Mouse (Mus musculus) liver, embryonic 16.5 days (tissue): Measurements from ENCODE around the gene Plekhg6. TPM values are rescaled to one million over a fixed set of nuclear protein-coding genes. Genes with fewer than 3 reads are reported as not detected.

Source experiments
- ATAC-seq: fragments of 200-750 bp; cut with Nextera tagmentation; 2 replicates; pipeline ENCODE4 v1.8.0; 2017; ENCODE audit warnings: low read depth, mild to moderate bottlenecking, moderate number of reproducible peaks, moderate library complexity
- H3K27ac ChIP-seq: fragments of 300-500 bp; sonication (generic); 2 replicates; pipeline ENCODE4 v1.5.1; 2014; ENCODE audit warnings: mild to moderate bottlenecking, low read length
- H3K27me3 ChIP-seq: fragments of 300-500 bp; sonication (generic); 2 replicates; pipeline ENCODE4 v1.6.1; 2014; ENCODE audit warnings: low read depth, low read length, mixed read lengths; ENCODE audit not compliant: control insufficient read depth, insufficient read depth
- H3K36me3 ChIP-seq: fragments of 300-500 bp; sonication (generic); 2 replicates; pipeline ENCODE4 v1.6.1; 2014; ENCODE audit warnings: mild to moderate bottlenecking; ENCODE audit not compliant: control insufficient read depth, insufficient read depth
- H3K4me1 ChIP-seq: fragments of 300-500 bp; sonication (generic); 2 replicates; pipeline ENCODE4 v1.6.1; 2014; ENCODE audit warnings: low read depth, low read length, mixed read lengths; ENCODE audit not compliant: control insufficient read depth
- H3K4me2 ChIP-seq: fragments of 300-500 bp; sonication (generic); 2 replicates; pipeline ENCODE4 v1.6.1; 2014; ENCODE audit warnings: low read depth, low read length, mixed read lengths
- H3K4me3 ChIP-seq: fragments of 300-500 bp; sonication (generic); 2 replicates; pipeline ENCODE4 v1.5.1; 2014; ENCODE audit warnings: low read depth, mild to moderate bottlenecking, low read length
- H3K9ac ChIP-seq: fragments of 300-500 bp; sonication (generic); 2 replicates; pipeline ENCODE4 v1.6.1; 2014; ENCODE audit warnings: low read depth, low read length
- H3K9me3 ChIP-seq: fragments of 300-500 bp; sonication (generic); replicated peaks from 2 replicates; pipeline ENCODE4 v1.6.1; 2016; ENCODE audit warnings: low read length; ENCODE audit not compliant: control insufficient read depth
- WGBS: fragments of 180-500 bp; shearing (Covaris S2); extraction: QIAGEN DNeasy Blood & Tissue Kit; methylation state at CpG from one replicate; pipeline ENCODE4 v1.1.7; 2014; ENCODE audit not compliant: insufficient replicate concordance; 5-methylcytosine and 5-hydroxymethylcytosine counted together
- polyA plus RNA-seq: library from polyadenylated mRNA; unstranded; fragments of >200 nt; fragmentation: Nextera tagmentation; extraction: Ambion mirVana; gene quantifications from 2 replicates; pipeline ENCODE4 v1.2.1, GENCODE M21; 2015

The Plekhg6 gene
- polyA plus RNA-seq, 1 experiment from 2014 or later = 0.86 TPM

DNA sequence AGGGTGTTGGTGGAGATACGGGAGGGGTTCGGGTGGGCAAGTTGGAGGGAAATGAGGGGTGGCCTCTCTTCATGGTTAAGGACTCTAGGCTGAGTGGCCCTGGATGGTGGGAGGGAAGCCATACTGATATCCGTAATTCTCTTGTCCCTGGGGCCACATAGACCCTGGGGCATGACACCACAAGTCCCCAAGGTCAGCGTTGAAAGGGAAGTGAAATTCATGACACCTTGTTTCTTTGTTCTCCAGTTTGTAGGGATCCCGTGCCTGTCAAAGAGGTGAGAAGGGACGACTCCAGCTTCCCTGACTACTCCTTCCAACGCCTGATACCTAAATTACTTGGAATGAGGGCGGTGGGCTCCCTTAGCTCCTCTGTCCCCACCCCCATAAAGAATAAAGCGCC, 19.7 kb downstream of the Plekhg6 start:
- 75% methylated on average over 9 of the region's 9 CpGs for WGBS
- no peak overlapping the region for H3K4me2 ChIP-seq
- no peak for ATAC-seq
- H3K27me3 ChIP-seq = no peaks in the 10 kb centered on the region
- no peak overlapping the region for H3K9ac ChIP-seq
- H3K27ac ChIP-seq = no peak overlapping the region
- no peak overlapping the region for H3K4me3 ChIP-seq
- H3K9me3 ChIP-seq = no peaks in the 10 kb centered on the region
- peaks cover 11% of the 10 kb centered on the region for H3K4me1 ChIP-seq
- peaks cover 13% of the 10 kb centered on the region for H3K36me3 ChIP-seq

DNA sequence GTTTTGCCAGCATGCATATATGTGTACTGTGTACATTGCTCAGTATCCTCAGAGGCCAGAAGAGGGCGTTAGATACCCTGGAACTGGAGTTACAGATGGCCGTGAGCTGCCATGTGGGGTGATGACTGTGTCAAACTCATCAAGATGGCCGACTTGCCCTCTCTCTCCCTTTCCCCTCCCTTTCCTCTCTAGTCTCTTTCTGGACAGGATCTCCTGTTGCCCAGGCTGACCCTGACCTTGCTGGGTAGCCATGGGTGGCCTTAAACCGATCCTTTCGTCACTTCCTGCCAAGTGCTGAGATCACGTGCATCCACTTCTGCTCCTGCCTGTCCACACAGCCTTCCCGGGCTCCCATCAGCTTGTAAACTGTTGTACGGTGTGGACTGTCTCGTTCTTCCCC, 20.6 kb downstream of the Plekhg6 start:
- peaks cover 19% of the 10 kb centered on the region for H3K4me1 ChIP-seq
- WGBS = 43% methylated on average over 9 of the region's 9 CpGs
- no peak overlapping the region for H3K4me2 ChIP-seq
- no peak for ATAC-seq
- H3K36me3 ChIP-seq = peaks cover 13% of the 10 kb centered on the region
- H3K9ac ChIP-seq = no peak overlapping the region
- no peak overlapping the region for H3K27ac ChIP-seq
- H3K4me3 ChIP-seq = no peak overlapping the region
- H3K9me3 ChIP-seq = no peaks in the 10 kb centered on the region
- H3K27me3 ChIP-seq = no peaks in the 10 kb centered on the region

GRCm38 (mm10) chr6:125357334-125357733, 23.3 kb downstream of the Plekhg6 start:
- 72% methylated on average over 15 of the region's 15 CpGs for WGBS
- H3K27me3 ChIP-seq = no peaks in the 10 kb centered on the region
- H3K4me2 ChIP-seq = no peak overlapping the region
- no peak overlapping the region for H3K27ac ChIP-seq
- H3K9ac ChIP-seq = no peak overlapping the region
- peaks cover 13% of the 10 kb centered on the region for H3K36me3 ChIP-seq
- no peaks in the 10 kb centered on the region for H3K9me3 ChIP-seq
- no peak overlapping the region for H3K4me3 ChIP-seq
- ATAC-seq = no peak
- H3K4me1 ChIP-seq = peaks cover 31% of the 10 kb centered on the region

GRCm38 (mm10) chr6:125356264-125356663, 24.3 kb downstream of the Plekhg6 start:
- Histone ChIP-seq H3K4me3 (no peak overlapping the region), H3K9ac (no peak overlapping the region), H3K4me2 (no peak overlapping the region), H3K4me1 (peaks cover 41% of the 10 kb centered on the region), H3K27me3 (no peaks in the 10 kb centered on the region), H3K9me3 (no peaks in the 10 kb centered on the region), H3K36me3 (peaks cover 4% of the 10 kb centered on the region), H3K27ac (no peak overlapping the region)
- WGBS = 53% methylated on average over 8 of the region's 8 CpGs
- ATAC-seq = no peak

GRCm38 (mm10) chr6:125355197-125355741, 25.3 kb downstream of the Plekhg6 start:
- Histone ChIP-seq H3K9me3 (no peaks in the 10 kb centered on the region), H3K36me3 (peaks cover 4% of the 10 kb centered on the region), H3K27me3 (no peaks in the 10 kb centered on the region), H3K27ac (no peak overlapping the region; the same call in 1 of the 2 replicates), H3K9ac (no peak overlapping the region), H3K4me1 (peaks cover 41% of the 10 kb centered on the region), H3K4me2 (peak overlapping the region; percentile 6), H3K4me3 (no peak overlapping the region)
- no peak; the same call in 1 of the 2 replicates for ATAC-seq
- WGBS = 10% methylated on average over 10 of the region's 10 CpGs

DNA sequence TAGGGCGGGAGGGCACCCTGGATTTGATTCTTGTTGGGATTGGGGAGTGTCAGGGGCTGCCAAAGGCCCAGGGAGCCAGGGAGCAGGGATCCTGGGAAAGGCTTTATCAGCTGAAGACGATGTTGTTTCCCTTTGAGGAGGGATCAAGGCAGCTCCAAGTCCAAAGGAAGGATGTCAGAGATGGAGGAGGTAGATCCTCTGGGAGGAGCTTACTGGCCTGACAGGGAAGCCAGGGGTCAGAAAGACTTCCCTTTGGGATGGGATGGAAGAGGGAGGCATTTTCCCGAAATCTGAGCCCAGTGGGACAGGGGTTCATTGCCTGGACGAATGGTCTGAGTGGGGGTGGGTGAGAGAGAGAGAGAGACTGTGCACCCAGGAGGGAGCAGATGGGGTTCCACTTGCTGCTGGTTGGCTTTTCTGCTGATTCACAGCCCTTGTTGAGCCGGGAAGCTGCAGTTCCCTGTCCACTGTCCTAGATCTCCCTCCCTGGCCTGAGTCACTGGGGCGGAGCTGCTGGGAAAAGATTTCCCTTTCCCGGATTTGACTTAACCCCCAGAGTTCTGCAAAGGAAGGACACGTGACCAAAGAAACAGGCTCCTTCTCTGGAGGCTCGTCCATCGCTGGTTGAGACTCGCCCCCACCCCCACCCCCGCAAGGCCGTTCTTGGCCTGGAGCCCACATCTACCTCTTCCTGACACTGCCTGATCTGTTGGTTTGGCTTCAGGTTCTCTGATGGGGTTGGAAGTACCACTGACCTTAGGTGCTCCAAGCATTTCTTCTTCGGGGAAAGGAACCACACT, 26.0 kb downstream of the Plekhg6 start:
- no peak overlapping the region for H3K4me3 ChIP-seq
- H3K9ac ChIP-seq = no peak overlapping the region
- peak; percentile 54 for ATAC-seq
- H3K36me3 ChIP-seq = peaks cover 4% of the 10 kb centered on the region
- H3K27ac ChIP-seq = peak overlapping the region; percentile 10
- no peaks in the 10 kb centered on the region for H3K9me3 ChIP-seq
- WGBS = 8% methylated on average over 14 of the region's 14 CpGs
- no peaks in the 10 kb centered on the region for H3K27me3 ChIP-seq
- peaks cover 41% of the 10 kb centered on the region for H3K4me1 ChIP-seq
- H3K4me2 ChIP-seq = peak overlapping the region; percentile 33

DNA sequence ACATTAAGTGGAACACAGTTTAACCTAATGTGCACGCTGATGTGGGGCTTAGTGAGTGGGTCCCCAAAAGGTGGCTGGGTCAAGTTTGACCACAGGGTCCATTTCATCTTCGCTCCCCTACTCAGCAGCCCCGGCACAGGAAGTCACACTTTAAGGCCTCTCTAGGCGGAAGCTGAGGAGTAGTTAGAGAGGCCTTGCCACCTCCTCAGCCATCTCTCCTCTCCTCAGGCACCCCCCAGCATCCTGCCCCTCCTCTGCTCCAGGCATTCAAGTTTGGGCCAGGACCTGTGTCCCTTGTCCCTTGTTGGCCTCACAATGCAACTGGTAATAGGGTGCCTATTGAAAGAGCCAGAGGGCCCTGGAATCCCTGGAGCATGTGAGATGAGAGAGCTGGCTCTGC, 26.9 kb downstream of the Plekhg6 start:
- Histone ChIP-seq H3K9ac (peak overlapping the region; percentile 26; the same call in 1 of the 2 replicates), H3K27ac (peak overlapping the region; percentile 10; the same call in 1 of the 2 replicates), H3K9me3 (no peaks in the 10 kb centered on the region), H3K4me1 (peaks cover 45% of the 10 kb centered on the region), H3K27me3 (no peaks in the 10 kb centered on the region), H3K4me3 (no peak overlapping the region), H3K4me2 (peak overlapping the region; percentile 33), H3K36me3 (peaks cover 4% of the 10 kb centered on the region)
- 33% methylated on average over 4 of the region's 4 CpGs for WGBS
- no peak for ATAC-seq

DNA sequence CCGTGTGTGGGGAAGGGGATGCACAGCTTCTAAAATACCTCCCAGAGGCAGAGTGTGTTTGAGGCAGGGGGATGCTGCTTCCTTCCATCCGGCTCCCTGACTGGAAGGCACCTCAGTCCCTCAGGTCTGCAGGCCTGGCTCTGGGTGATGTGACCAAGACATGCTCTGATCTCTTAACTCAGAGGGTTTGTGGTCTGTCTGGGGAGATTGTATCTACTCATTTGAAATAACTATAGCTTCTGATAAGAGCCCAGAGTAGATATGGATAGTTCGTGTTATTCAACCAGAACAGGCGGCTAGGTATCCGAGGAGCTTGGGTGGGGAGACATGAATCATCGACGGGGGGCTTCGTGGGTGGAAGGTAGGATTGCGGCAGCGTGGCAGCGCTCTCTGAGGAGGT, 27.4 kb downstream of the Plekhg6 start:
- Histone ChIP-seq H3K36me3 (peaks cover 4% of the 10 kb centered on the region), H3K4me2 (peak overlapping the region; percentile 66; the same call in 1 of the 2 replicates), H3K9ac (no peak overlapping the region), H3K27me3 (no peaks in the 10 kb centered on the region), H3K9me3 (no peaks in the 10 kb centered on the region), H3K27ac (no peak overlapping the region), H3K4me1 (peaks cover 45% of the 10 kb centered on the region), H3K4me3 (no peak overlapping the region)
- ATAC-seq = no peak
- WGBS = 30% methylated on average over 11 of the region's 11 CpGs

DNA sequence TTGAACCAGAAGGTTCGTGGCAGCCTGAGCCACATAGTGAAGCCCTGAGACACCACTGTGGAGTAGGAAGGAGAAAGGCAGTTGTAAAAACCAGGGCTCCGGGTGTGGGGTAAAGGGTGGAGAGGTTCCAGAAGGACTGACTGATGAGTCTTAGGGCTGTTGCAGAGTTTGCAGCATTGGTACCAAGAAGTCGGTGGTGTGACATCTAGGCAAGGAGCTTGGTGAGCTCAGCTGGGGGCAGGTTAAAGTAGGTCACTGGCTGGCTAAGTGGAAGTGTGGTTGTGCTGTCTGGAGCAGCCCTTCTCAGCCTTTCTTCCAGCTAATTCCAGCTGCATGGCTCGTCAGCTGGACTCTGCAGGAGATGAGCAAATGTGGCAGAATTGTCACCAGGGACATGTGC, 27.8 kb downstream of the Plekhg6 start:
- Histone ChIP-seq H3K4me1 (peaks cover 45% of the 10 kb centered on the region), H3K4me2 (0 out of 2 replicates have a peak overlapping the region, but pooled peaks have one; percentile 66), H3K27me3 (no peaks in the 10 kb centered on the region), H3K27ac (no peak overlapping the region), H3K36me3 (peaks cover 2% of the 10 kb centered on the region; the same call in 1 of the 2 replicates), H3K4me3 (no peak overlapping the region), H3K9me3 (no peaks in the 10 kb centered on the region), H3K9ac (no peak overlapping the region)
- no peak for ATAC-seq
- WGBS = 35% methylated on average over 4 of the region's 4 CpGs
